Mouse (Mus musculus): ENCODE measurements around the gene Mecom.
A peak's percentile ranks its signal among the peaks of the same experiment; 100 is the strongest.

GRCm38 (mm10) chr3:30592418-30592853 is 44.6 kb upstream of the Mecom start:
- peak; percentile 84 for TF ChIP-seq CTCF (IDR thresholded peaks at IDR 0.05)
- no peak for TF ChIP-seq EP300 (IDR thresholded peaks at IDR 0.05)
